Mouse (Mus musculus): ENCODE results near the gene Tspan32. TPM values are rescaled to one million over a fixed set of nuclear protein-coding genes. Genes with fewer than 3 reads are reported as not detected.

Gene Tspan32
- total RNA-seq, 2 experiments from 2014 or later: 47.7 to 69.6 TPM

GRCm38 (mm10) chr7:143024293-143024692 is 19.4 kb downstream of the Tspan32 start:
- ATAC-seq (replicated peaks; ENCODE audit: low FRiP score, poor library complexity, severe bottlenecking): no peak

GRCm38 (mm10) chr7:143025496-143025895 is 20.6 kb downstream of the Tspan32 start:
- no peak for ATAC-seq (replicated peaks; ENCODE audit: low FRiP score, poor library complexity, severe bottlenecking)

DNA sequence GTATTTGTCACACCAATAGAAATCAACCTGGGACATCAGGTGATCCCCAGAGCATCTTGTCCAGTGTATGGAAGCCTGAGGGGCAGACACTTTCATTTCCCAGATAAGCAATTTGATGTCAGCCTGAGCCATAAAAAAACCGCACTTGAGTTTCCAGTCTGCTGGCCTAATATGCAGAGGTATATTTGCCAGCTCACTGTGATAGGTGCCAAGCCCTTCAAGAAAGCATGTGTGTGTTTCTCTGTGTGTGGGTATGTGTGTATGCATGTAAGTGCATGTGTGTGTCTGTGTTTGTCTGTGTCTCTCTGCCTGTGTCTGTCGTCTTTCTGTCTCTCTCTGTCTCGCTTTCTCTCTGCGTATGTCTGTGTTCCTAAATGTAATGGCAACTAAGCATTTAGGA is 22.4 kb downstream of the Tspan32 start:
- no peak for ATAC-seq (replicated peaks; ENCODE audit: low FRiP score, poor library complexity, severe bottlenecking)

DNA sequence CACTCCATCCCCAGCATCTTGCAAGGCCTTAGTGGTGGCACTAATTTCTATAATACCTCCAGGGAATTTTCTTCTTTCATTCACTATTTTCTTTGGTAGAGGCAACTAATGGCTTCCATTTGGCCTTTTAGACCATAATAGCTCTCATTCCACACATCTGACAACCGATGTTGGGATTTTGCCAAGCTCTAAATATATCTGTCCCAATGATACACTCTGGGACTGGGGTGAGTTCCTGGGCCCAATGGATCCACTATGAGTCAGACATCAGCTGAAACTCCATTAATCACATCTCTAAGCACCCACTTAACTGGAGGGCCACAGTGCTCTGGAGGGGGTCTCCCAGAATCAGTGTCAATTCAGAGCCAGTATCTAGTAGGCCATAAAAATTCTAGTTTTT is 27.0 kb downstream of the Tspan32 start:
- ATAC-seq (replicated peaks; ENCODE audit: low FRiP score, poor library complexity, severe bottlenecking): no peak

DNA sequence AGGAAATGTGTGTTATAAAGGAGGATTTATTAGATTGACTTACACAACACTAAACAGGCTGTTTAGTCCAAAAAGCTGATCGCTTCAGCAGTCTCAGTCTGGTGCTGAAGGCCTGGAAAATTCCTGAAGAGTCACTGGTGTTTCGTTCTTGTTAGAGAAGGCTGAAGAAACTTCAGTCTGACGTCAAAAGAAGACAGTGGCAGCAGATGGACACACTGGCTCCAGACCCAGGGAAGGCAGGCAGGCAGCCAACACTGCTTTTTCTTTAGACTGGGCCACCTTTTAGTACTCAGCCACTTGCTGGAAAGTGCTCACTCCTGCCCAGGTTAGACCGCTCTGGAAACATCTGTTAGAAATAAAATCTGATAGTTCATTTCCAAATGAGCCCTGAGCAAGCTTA is 28.7 kb downstream of the Tspan32 start:
- ATAC-seq (replicated peaks; ENCODE audit: low FRiP score, poor library complexity, severe bottlenecking): no peak

- ATAC-seq (replicated peaks; ENCODE audit: low FRiP score, poor library complexity, severe bottlenecking): no peak
These were observed 29.3 kb downstream of the Tspan32 start for GRCm38 (mm10) chr7:143034112-143034511.

- no peak for ATAC-seq (replicated peaks; ENCODE audit: low FRiP score, poor library complexity, severe bottlenecking)
These were observed 29.9 kb downstream of the Tspan32 start for GRCm38 (mm10) chr7:143034519-143035450.

DNA sequence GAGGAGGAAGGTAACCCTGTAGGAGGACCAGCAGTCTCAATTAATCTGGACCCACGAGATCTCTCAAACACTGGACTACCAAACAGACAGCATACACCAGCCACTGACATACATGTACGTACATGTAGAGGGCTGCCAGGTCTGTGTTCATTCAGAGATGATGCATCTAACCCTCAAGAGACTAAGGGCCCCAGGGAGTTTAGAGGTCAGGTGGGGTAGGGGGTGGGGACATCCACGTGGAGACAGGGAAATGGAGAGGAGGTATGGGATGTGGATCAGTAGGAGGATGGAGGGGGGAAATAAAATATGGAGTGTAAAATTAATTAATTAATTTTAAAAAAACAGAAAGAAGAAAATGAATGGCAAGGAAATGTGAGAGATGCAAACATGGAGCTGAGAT is 31.9 kb downstream of the Tspan32 start:
- ATAC-seq (replicated peaks; ENCODE audit: low FRiP score, poor library complexity, severe bottlenecking): no peak

GRCm38 (mm10) chr7:143037306-143037705 is 32.5 kb downstream of the Tspan32 start:
- ATAC-seq (replicated peaks; ENCODE audit: low FRiP score, poor library complexity, severe bottlenecking): no peak

- no peak for ATAC-seq (replicated peaks; ENCODE audit: low FRiP score, poor library complexity, severe bottlenecking)
These were observed 33.5 kb downstream of the Tspan32 start for GRCm38 (mm10) chr7:143038174-143038931.

- no peak for ATAC-seq (replicated peaks; ENCODE audit: low FRiP score, poor library complexity, severe bottlenecking)
These were observed 35.7 kb downstream of the Tspan32 start for GRCm38 (mm10) chr7:143040561-143040960.

DNA sequence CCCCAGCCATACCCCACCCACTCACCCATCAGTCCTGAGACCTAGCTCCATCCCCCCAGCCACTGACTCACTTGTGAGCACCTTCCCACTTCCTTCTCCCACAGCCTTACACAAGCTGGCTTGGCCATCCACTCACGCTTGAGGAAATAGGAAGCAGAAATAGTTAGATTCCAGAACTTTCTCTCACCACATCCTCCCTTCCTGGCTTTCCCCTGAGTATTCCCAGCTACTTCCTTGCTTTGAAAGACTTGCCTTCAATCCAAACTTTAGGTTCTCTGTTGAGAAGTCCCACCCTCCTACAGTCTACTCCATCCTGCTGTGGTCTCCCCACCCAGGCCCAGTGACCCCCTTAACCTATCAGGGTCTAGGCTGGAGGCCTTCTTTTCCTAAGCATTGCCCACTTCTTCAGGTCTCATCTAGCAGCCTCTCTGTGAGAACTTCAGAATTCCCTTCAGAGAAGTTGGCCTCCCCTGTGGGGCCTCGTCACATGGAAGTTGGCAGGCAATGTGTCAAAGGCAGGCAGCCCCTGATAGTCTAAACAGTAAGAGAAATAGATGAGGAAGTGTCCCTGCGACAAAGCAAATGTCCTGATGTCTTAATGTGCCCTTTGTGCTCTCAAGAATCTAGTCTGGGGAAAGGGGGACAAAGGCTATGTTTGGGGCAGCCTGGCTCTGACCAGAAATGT is 36.4 kb downstream of the Tspan32 start:
- no peak for ATAC-seq (replicated peaks; ENCODE audit: low FRiP score, poor library complexity, severe bottlenecking)

GRCm38 (mm10) chr7:143042089-143042488 is 37.2 kb downstream of the Tspan32 start:
- no peak for ATAC-seq (replicated peaks; ENCODE audit: low FRiP score, poor library complexity, severe bottlenecking)

DNA sequence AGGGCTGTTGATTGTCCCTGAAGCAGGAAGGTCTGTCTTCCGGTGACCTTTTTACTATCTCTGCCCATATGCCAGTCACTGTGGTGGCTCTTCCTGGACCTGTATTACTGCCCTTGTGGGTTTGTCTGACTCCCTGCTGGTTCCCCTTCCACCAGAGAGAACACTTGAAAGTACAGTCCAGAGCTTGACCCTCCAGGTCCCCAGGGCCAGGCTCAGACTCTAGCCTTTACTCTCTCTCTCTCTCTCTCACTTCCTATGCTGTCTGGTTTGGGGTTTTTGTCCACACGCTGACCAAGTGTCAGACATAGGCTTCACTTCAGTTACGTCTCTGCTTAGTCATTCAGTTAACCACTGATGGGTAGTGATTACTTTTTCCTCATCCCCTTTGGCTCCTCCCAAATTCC is 38.1 kb downstream of the Tspan32 start:
- ATAC-seq (replicated peaks; ENCODE audit: low FRiP score, poor library complexity, severe bottlenecking): no peak

DNA sequence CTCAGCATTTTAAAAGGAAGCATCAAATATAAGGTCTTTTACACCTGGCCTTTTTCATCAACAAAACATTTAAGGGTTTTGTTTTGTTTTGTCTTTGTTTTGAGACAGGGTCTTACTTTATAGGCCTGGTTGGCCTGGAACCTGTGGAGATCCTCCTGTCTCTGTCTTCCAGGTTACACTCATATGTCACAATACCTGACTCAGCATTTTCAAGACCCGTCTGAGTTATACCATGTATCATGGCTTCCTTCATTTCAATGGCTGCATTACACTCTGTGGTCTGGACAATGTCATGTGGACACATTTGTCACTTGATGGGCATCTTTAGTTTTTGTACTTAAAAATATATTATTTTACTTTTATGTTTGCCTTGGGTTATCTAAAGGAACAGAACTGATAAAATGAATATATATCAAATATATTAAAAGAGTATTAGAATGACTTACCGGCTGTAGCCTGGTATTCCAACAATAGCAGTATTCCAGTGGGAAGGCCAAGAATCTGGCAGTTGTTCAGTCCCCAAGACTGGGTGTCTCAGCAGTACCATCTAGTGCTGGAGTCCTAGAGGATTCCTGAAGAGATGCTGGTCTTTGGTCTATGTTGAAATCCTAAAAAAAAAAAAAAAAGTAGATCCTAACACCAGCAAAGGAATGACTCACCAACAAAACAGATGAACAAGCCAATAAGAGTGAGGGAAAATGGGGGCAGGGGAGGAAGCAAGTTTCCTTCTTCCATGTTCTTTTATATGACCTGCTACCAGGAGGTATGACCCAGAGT is 39.4 kb downstream of the Tspan32 start:
- ATAC-seq (replicated peaks; ENCODE audit: low FRiP score, poor library complexity, severe bottlenecking): no peak

DNA sequence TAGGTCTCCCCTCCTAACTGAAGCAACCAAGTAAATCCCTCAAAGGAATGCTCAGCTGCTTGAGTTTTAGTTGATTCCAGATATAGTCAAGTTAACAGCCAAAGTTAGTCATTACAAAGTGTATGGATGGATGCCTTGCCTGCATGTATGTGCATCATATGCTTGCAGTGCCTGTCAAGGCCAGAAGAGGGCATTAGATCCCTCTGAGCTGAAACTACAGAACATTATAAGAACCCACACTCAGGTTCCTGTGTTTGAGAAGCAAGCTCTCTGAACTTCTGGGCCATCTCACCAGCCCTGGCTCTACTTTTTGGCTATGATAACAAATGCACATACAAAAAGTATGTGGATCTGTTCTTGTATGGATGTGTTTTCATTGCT is 40.0 kb downstream of the Tspan32 start:
- no peak for ATAC-seq (replicated peaks; ENCODE audit: low FRiP score, poor library complexity, severe bottlenecking)

DNA sequence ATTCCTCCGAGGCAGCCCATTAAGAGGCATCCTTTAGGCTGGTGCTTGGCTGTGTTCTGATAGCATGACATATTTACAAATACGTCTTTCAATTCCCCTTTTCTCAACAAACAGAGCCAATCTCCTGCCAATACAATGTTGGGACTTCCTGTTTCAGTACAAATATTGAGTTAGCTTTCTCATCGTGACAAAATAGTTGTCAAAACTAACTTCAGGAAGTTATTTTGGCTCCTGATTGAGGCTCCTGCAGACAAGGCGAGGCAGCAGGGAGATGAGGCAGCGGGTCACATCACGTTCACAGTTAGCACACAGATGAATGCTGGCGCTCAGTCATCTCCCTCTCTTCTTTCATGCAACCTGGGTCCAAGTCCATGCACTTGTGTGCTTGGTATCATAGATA is 41.5 kb downstream of the Tspan32 start:
- ATAC-seq (replicated peaks; ENCODE audit: low FRiP score, poor library complexity, severe bottlenecking): no peak

- no peak for ATAC-seq (replicated peaks; ENCODE audit: low FRiP score, poor library complexity, severe bottlenecking)
These were observed 44.5 kb downstream of the Tspan32 start for GRCm38 (mm10) chr7:143049331-143049730.

All from erythroid progenitor cell, adult 5-6 weeks (primary cell).